Mouse (Mus musculus) B cell, adult 67 days (primary cell): ENCODE results near the gene Defa31. TPM values are rescaled to one million over a fixed set of nuclear protein-coding genes. Genes with fewer than 3 reads are reported as not detected.

Source experiments
- total RNA-seq, 2 experiments: library from RNA; stranded (reverse); gene quantifications; 4 replicates each; pipeline ENCODE4 v1.2.4; 2023

Defa31 gene
- not detected for total RNA-seq

DNA sequence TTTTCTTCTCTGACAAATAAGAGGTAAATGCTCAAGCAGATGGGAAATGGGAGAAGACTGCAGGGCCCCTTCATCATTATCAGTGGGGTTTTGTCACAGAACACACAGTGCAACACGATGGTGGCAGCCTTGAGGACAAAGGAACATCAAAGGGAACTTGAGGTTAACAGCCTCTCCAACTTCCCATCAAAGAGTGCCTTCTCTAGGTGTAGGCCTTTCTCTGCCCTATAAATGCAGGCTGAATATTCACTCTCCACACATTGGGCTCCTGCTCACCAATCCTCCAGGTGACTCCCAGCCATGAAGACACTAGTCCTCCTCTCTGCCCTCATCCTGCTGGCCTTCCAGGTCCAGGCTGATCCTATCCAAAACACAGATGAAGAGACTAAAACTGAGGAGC lies at the start of gene Defa31:
Gene Defa31 (plus strand): TSS at position 301 of the 400 bp plus-strand sequence.

DNA sequence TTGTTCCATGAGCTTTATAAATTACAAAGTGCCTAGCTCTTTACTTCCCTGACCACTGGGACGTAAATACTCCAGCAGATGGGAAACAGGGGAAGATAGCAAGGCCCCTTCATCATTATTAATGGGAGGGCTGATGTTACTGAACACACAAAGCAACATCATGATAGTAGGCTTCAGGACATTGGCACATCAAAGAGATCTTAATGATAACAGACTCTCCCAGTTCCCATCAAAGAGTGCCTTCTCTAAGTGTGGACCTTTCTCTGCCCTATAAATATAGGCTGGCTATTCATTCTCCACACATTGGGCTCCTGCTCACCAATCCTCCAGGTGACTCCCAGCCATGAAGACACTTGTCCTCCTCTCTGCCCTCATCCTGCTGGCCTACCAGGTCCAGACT lies 29.4 kb upstream of the Defa31 start, which contains the start of gene Defa22:
Gene Defa22 (plus strand): TSS at position 301 of the 400 bp plus-strand sequence.

DNA sequence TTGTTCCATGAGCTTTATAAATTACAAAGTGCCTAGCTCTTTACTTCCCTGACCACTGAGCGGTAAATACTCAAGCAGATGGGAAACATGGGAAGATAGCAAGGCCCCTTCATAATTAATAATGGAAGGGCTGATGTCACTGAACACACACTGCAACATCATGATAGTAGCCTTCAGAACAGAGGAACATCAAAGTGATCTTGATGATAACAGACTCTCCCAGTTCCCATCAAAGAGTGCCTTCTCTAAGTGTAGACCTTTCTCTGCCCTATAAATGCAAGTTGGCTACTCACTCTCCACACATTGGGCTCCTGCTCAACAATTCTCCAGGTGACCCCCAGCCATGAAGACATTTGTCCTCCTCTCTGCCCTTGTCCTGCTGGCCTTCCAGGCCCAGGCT lies 9.8 kb downstream of the Defa31 start, which contains the start of gene Gm15293:
Gene Gm15293 (plus strand): TSS at position 301 of the 400 bp plus-strand sequence.

Other genes with a start within 250 kb of the Defa31 start
- not detected for gene AY761185, start 246.9 kb upstream of the Defa31 start, total RNA-seq
- not detected for gene Defa21, start 166.1 kb upstream of the Defa31 start, total RNA-seq
- not detected for gene Defa23, start 136.6 kb upstream of the Defa31 start, total RNA-seq
- gene Defa35, start 126.6 kb upstream of the Defa31 start, total RNA-seq, result not detected
- gene Defa25, start 107.2 kb upstream of the Defa31 start, total RNA-seq, result not detected
- gene Gm14851, start 95.6 kb upstream of the Defa31 start, total RNA-seq, result not detected
- not detected for gene Defa30, start 57.0 kb upstream of the Defa31 start, total RNA-seq
- not detected for gene Defa22, start 29.3 kb upstream of the Defa31 start, total RNA-seq
- not detected for gene Gm15293, start 9.9 kb downstream of the Defa31 start, total RNA-seq
- gene Gm15292, start 58.1 kb downstream of the Defa31 start, total RNA-seq, result not detected
- not detected for gene Defa27, start 123.9 kb downstream of the Defa31 start, total RNA-seq
- gene Defa29, start 135.4 kb downstream of the Defa31 start, total RNA-seq, result not detected
- gene Defa2, start 186.9 kb downstream of the Defa31 start, total RNA-seq, result not detected
- gene Defa33, start 200.2 kb downstream of the Defa31 start, total RNA-seq, result not detected
- gene Defa36, start 235.8 kb downstream of the Defa31 start, total RNA-seq, result not detected